Mouse (Mus musculus): Measurements from ENCODE around the gene Rps29. TPM values are rescaled to one million over a fixed set of nuclear protein-coding genes. Genes with fewer than 3 reads are reported as not detected.
A peak's percentile ranks its signal among the peaks of the same experiment; 100 is the strongest.
"Not testable (repeated sequence)": the region's sequence is repeated elsewhere in the genome, so short reads cannot be mapped to it uniquely, and the experiment has no call there.

The Rps29 gene
- polyA plus RNA-seq, 1 experiment from 2014 or later, result 1,863 TPM

DNA sequence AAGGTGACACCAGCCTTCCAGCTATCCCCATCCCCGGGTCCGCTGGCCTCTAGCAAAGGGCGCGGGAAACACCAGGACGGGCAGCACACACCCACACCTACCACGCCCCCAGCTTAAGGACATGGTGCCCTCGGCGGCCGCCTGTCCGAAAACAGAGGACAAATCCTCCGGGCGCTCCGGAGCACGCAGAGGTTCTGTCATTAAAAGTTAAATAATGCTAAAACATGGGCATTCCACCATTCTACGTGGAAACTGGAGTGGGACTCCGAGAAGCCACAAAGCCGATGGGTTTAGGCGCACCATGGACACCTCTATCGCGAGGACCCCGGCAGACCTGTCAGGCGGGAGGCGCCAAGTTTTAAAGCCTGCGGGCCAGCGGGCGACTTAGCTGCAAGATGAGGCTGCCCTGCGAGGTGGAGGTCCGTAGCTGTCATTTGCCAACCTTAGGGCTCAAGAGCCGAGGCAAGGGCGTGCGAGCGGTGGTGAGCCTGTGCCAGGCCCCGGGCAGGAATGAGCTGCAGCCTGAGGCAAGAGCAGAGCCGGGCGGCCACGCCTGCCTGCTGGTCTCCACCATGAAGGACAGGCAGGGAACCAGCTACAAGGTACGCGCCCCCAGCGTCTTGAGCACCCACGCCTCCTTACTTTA lies 9.6 kb upstream of the Rps29 start, which contains the start of gene Lrr1:
TSS of gene Lrr1 (plus strand) at position 354 of the 646 bp plus-strand sequence.
- H3K9me3 ChIP-seq (replicated peaks), result no peaks in the 10 kb centered on the region
- peak within 1 kb of the TSS; percentile 89 for H3K4me2 ChIP-seq
- H3K4me3 ChIP-seq (replicated peaks), result peak within 1 kb of the TSS; percentile 89
- no peaks in the 10 kb centered on the region for H3K27me3 ChIP-seq
- peaks cover 17% of the 10 kb centered on the region for H3K4me1 ChIP-seq
- H3K36me3 ChIP-seq, result peaks cover 15% of the 10 kb centered on the region
- under 1% methylated on average over 40 of the region's 40 CpGs for WGBS
- H3K9ac ChIP-seq, result peak within 1 kb of the TSS; percentile 70
- H3K27ac ChIP-seq, result peak within 1 kb of the TSS; percentile 86
- peak; percentile 96 for ATAC-seq (replicated peaks; ENCODE audit: low FRiP score)

- Histone ChIP-seq H3K36me3 (peaks cover 9% of the 10 kb centered on the region), H3K9me3 (replicated peaks) (no peaks in the 10 kb centered on the region), H3K9ac (peak overlapping the region; percentile 70), H3K4me2 (peak overlapping the region; percentile 89), H3K27ac (peak overlapping the region; percentile 86), H3K4me3 (replicated peaks) (peak overlapping the region; percentile 89), H3K4me1 (peaks cover 17% of the 10 kb centered on the region), H3K27me3 (no peaks in the 10 kb centered on the region)
- peak; percentile 42 for ATAC-seq (replicated peaks; ENCODE audit: low FRiP score)
- 8% methylated on average over 18 of the region's 18 CpGs for WGBS
Measured at GRCm38 (mm10) chr12:69167656-69168460, 8.9 kb upstream of the Rps29 start.

DNA sequence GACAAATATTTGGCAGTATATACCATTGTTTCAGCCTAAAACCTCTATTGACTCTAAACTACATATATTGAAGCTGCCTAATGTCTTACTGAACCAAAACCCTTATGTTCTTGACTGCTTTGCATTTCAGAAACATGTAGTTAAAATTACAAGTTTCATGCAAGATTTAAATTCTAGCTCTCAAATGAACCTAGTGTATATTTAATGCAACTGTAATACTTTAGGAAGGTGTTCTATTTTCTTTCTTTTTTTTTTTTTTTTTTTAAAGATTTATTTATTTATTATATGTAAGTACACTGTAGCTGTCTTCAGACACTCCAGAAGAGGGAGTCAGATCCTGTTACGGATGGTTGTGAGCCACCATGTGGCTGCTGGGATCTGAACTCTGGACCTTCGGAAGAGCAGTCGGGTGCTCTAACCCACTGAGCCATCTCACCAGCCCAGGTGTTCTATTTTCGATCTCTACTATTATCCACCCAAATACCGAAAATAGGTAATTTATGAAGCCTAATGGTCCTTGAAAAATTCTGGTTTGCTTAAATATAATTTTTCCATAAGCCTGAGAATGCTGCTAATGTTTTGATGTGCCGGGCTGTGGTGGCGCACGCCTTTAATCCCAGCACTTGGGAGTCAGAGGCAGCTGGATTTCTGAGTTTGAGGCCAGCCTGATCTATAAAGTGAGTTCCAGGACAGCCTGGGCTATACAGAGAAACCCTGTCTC lies 8.0 kb upstream of the Rps29 start:
- ATAC-seq (replicated peaks; ENCODE audit: low FRiP score); H3K36me3 ChIP-seq; H3K27me3 ChIP-seq; H3K27ac ChIP-seq; H3K9me3 ChIP-seq (replicated peaks); H3K4me3 ChIP-seq (replicated peaks); H3K4me2 ChIP-seq; H3K9ac ChIP-seq: not testable (repeated sequence)
- 77% methylated on average over 8 of the region's 8 CpGs for WGBS
- peaks cover 17% of the 10 kb centered on the region for H3K4me1 ChIP-seq

DNA sequence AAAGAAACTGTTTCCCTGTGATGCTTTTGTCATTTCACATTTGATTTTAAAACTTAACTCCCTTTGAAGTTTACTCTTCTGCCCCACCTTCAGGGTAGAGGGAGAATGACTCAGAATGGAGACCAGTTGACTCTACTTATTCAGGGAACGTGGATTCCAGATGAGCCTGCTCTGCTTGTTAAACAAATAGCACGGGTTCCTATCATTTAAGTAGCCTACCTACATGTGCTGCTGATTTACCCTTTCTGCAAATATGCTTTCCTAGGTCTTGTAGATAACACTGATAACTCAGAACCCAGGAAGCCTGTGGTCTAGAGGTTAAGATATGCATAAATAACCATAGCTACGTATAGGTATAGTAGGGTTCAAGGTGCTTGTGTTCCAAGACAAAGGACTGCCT lies 5.9 kb upstream of the Rps29 start:
- H3K4me3 ChIP-seq (replicated peaks), result no peak overlapping the region
- H3K9me3 ChIP-seq (replicated peaks), result no peaks in the 10 kb centered on the region
- ATAC-seq (replicated peaks; ENCODE audit: low FRiP score), result no peak
- no peaks in the 10 kb centered on the region for H3K27me3 ChIP-seq
- H3K4me2 ChIP-seq, result no peak overlapping the region
- no peak overlapping the region for H3K27ac ChIP-seq
- no peaks in the 10 kb centered on the region for H3K36me3 ChIP-seq
- H3K9ac ChIP-seq, result no peak overlapping the region
- peaks cover 13% of the 10 kb centered on the region for H3K4me1 ChIP-seq
- WGBS, result 55% methylated on average over 3 of the region's 3 CpGs

DNA sequence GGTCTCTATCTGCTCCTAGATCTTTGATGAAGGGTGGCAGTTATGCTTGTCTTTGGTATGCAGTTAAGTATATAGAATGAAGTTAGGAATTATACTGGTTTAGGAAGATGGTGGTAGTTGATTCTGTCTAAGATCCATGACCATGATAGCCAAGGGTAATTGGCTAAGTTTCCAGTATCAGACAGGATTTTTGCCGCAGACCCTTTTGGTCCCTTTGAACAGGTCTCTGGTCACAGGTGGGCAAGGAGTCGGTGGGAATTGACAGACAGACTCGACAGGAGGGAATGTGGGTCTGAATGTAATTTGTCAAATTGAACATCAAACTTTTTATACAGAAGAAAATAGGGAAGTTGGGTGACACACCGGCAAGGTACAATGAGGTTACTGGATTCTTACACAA lies 4.6 kb upstream of the Rps29 start:
- H3K4me1 ChIP-seq; H3K9me3 ChIP-seq (replicated peaks); H3K27me3 ChIP-seq; H3K36me3 ChIP-seq; H3K4me3 ChIP-seq (replicated peaks); H3K27ac ChIP-seq; H3K9ac ChIP-seq; ATAC-seq (replicated peaks; ENCODE audit: low FRiP score); H3K4me2 ChIP-seq: not testable (repeated sequence)
- 86% methylated on average over 4 of the region's 4 CpGs for WGBS

DNA sequence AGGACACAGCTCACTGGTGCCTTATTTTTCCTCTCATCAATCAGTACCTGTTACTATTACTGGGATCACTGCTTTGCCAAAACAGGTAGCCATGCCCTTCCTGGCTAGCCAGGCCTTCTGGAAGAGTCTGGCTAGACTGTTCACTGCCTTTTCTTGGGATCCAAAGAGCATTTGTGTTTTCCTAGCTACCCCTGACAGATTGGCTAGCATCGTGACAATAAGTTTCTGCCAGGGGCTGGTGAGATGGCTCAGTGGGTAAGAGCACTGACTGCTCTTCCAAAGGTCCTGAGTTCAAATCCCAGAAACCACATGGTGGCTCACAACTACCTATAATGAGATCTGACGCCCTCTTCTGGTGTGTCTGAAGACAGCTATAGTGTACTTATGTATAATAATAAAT lies 1.7 kb upstream of the Rps29 start:
- H3K9me3 ChIP-seq (replicated peaks); H3K27me3 ChIP-seq; H3K4me2 ChIP-seq; H3K4me1 ChIP-seq; ATAC-seq (replicated peaks; ENCODE audit: low FRiP score); H3K9ac ChIP-seq; H3K4me3 ChIP-seq (replicated peaks); H3K27ac ChIP-seq: not testable (repeated sequence)
- H3K36me3 ChIP-seq, result peaks cover 21% of the 10 kb centered on the region
- WGBS, result 77% methylated on average over 2 of the region's 2 CpGs

DNA sequence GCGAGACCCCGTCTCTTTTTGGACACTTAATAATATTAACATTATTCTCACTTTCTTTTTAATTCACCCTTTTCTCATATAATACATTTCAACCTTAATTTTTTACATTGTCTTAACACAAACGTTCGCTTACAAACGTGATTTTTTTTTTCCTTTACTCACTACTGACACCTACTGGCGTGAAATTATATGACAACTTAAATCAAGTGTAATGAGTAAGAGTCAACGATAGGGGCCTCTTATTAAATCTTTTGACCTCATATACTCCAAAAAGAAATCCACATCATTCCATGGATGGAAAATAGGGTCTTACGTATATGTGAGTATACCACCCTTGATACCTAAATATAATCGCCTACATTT lies 573 bp upstream of the Rps29 start:
- 6% methylated on average over 9 of the region's 9 CpGs for WGBS
- Histone ChIP-seq H3K4me3 (replicated peaks) (peak overlapping the region; percentile 75), H3K9ac (no peak overlapping the region), H3K27me3 (no peaks in the 10 kb centered on the region), H3K27ac (peak overlapping the region; percentile 71; the same call in 1 of the 2 replicates), H3K36me3 (peaks cover 23% of the 10 kb centered on the region), H3K9me3 (replicated peaks) (no peaks in the 10 kb centered on the region), H3K4me1 (peaks cover 10% of the 10 kb centered on the region; the same call in 1 of the 2 replicates), H3K4me2 (peak overlapping the region; percentile 44)
- no peak for ATAC-seq (replicated peaks; ENCODE audit: low FRiP score)

- WGBS, result under 1% methylated on average over 19 of the region's 19 CpGs
- no peaks in the 10 kb centered on the region for H3K27me3 ChIP-seq
- peak overlapping the region; percentile 96 for H3K27ac ChIP-seq
- H3K4me2 ChIP-seq, result peak overlapping the region; percentile 64
- peak overlapping the region; percentile 90 for H3K9ac ChIP-seq
- no peak for ATAC-seq (replicated peaks; ENCODE audit: low FRiP score)
- peaks cover 23% of the 10 kb centered on the region for H3K36me3 ChIP-seq
- H3K9me3 ChIP-seq (replicated peaks), result no peaks in the 10 kb centered on the region
- H3K4me3 ChIP-seq (replicated peaks), result peak overlapping the region; percentile 75
- peaks cover 10% of the 10 kb centered on the region; the same call in 1 of the 2 replicates for H3K4me1 ChIP-seq
Measured at GRCm38 (mm10) chr12:69158366-69158764, 621 bp downstream of the Rps29 start.

- H3K9me3 ChIP-seq (replicated peaks), result no peaks in the 10 kb centered on the region
- WGBS, result 95% methylated on average over 2 of the region's 2 CpGs
- no peaks in the 10 kb centered on the region for H3K27me3 ChIP-seq
- ATAC-seq (replicated peaks; ENCODE audit: low FRiP score), result no peak
- H3K9ac ChIP-seq, result no peak overlapping the region
- H3K4me3 ChIP-seq (replicated peaks), result no peak overlapping the region
- H3K36me3 ChIP-seq, result peaks cover 23% of the 10 kb centered on the region
- peaks cover 10% of the 10 kb centered on the region; the same call in 1 of the 2 replicates for H3K4me1 ChIP-seq
- peak overlapping the region; percentile 33; the same call in 1 of the 2 replicates for H3K27ac ChIP-seq
- H3K4me2 ChIP-seq, result 0 out of 2 replicates have a peak overlapping the region, but pooled peaks have one; percentile 64
Measured at GRCm38 (mm10) chr12:69157107-69157506, 1.9 kb downstream of the Rps29 start.

DNA sequence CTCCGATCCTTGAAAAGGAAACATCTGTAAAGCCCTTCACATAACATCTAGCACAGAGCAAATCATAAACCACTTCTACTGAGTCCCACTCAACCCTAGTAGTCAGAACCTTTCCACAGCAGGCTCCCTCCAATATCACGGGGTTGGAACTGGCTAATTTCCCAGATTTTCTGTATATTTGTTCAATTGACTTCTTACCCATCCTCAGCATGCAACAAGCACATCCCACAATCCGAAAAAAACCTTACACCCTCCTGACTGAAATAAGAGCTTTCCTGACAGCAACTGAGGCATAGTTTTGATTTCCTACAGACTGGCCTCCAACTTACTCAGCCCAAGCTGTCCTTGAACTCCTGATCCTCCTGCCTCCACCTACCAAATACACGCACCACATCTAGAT lies 2.5 kb downstream of the Rps29 start:
- Histone ChIP-seq H3K9me3 (replicated peaks) (no peaks in the 10 kb centered on the region), H3K27me3 (no peaks in the 10 kb centered on the region), H3K36me3 (peaks cover 23% of the 10 kb centered on the region), H3K4me3 (replicated peaks) (no peak overlapping the region), H3K27ac (no peak overlapping the region), H3K4me1 (peaks cover 10% of the 10 kb centered on the region; the same call in 1 of the 2 replicates), H3K4me2 (no peak overlapping the region), H3K9ac (no peak overlapping the region)
- no peak for ATAC-seq (replicated peaks; ENCODE audit: low FRiP score)
- WGBS, result 86% methylated on average over 4 of the region's 4 CpGs

- H3K9ac ChIP-seq, result no peak overlapping the region
- H3K27ac ChIP-seq, result no peak overlapping the region
- no peak overlapping the region for H3K4me3 ChIP-seq (replicated peaks)
- no peaks in the 10 kb centered on the region for H3K27me3 ChIP-seq
- H3K36me3 ChIP-seq, result peaks cover 23% of the 10 kb centered on the region
- no peaks in the 10 kb centered on the region for H3K9me3 ChIP-seq (replicated peaks)
- no peak for ATAC-seq (replicated peaks; ENCODE audit: low FRiP score)
- H3K4me1 ChIP-seq, result peaks cover 10% of the 10 kb centered on the region; the same call in 1 of the 2 replicates
- WGBS, result 83% methylated on average over 2 of the region's 2 CpGs
- H3K4me2 ChIP-seq, result no peak overlapping the region
Measured at GRCm38 (mm10) chr12:69155923-69156322, 3.1 kb downstream of the Rps29 start.

GRCm38 (mm10) chr12:69150049-69150448 lies 8.9 kb downstream of the Rps29 start:
- H3K4me3 ChIP-seq (replicated peaks), result no peak overlapping the region
- no peak overlapping the region for H3K9ac ChIP-seq
- H3K27me3 ChIP-seq, result no peaks in the 10 kb centered on the region
- H3K27ac ChIP-seq, result no peak overlapping the region
- WGBS, result 84% methylated on average over 13 of the region's 13 CpGs
- no peak for ATAC-seq (replicated peaks; ENCODE audit: low FRiP score)
- no peak overlapping the region for H3K4me2 ChIP-seq
- no peaks in the 10 kb centered on the region for H3K36me3 ChIP-seq
- H3K4me1 ChIP-seq, result no peaks in the 10 kb centered on the region
- H3K9me3 ChIP-seq (replicated peaks), result no peaks in the 10 kb centered on the region
